Mouse (Mus musculus) lung, postnatal 0 days (tissue): Measurements from ENCODE around the gene Naa40.
A peak's percentile ranks its signal among the peaks of the same experiment; 100 is the strongest.

Experiments
- CTCF ChIP-seq: IDR thresholded peaks from 2 replicates; pipeline ENCODE4 v1.5.1; 2016; ENCODE audit warnings: antibody characterized with exemption, mild to moderate bottlenecking
- EP300 ChIP-seq: IDR thresholded peaks from 2 replicates; pipeline ENCODE4 v1.6.1; 2016; ENCODE audit warnings: antibody characterized with exemption, mild to moderate bottlenecking, control low read depth

DNA sequence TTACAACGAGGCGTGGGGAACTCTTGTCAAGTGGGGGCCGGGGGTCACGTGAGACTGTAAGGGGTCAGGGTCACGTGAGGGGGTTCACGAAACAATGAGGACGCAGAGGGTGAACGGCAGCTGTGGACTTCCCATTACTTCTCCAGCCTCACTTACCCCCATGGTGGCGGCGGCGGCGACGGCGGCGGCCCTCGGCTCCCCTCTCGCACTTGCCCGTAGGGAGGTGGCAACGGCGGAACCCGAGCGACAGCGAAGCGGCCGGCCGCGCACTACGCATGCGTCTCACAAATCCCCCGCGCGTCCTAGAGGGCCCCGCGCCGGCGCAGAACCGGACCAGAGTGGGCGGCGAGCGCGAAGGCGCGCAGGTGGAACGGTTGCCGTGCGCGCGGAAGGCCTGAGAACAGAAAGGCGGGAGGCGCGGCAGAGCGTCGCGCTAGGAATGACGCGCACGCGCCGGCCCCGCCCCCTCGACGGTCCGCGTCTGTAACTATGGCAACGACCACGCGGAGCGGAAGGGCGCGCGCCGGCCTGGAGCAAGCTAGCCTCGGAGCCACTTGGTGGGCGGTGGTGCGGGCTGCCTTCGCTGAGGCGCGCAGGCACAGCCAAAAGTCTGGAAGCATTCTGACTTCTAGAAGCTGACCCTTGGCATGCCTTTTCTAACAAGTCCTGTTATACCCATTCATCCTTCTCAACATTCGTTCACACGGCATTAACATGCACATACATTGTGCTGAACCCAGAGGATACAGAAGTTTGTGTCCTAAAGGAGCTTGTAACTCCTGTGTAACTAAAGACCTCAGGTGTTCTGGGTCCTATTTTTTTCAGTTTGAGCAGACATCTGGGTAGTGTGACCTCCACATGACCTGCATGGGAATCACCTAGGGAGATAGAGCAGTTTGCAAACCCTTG, at the start of gene Naa40:
- TF ChIP-seq CTCF (peak; percentile 1; the same call in 1 of the 2 replicates), EP300 (no peak)
